Mouse (Mus musculus) lung, adult 2 months (tissue): ENCODE measurements at regions not wholly inside any gene's neighbourhood (a gene's known extent, or its start where the extent isn't known, plus 50 kb on each side); places are given as distances from the start of the nearest gene placed in this dataset.

Source experiments
- CTCF ChIP-seq: fragments of 200-500 bp; IDR thresholded peaks from 2 replicates; pipeline ENCODE4 v1.5.1; 2011; ENCODE audit warnings: mild to moderate bottlenecking, low read length, control low read depth; ENCODE audit not compliant: insufficient read depth
- POLR2A ChIP-seq: fragments of 200-500 bp; IDR thresholded peaks from 2 replicates; pipeline ENCODE4 v1.6.1; 2011; ENCODE audit warnings: low read depth, mild to moderate bottlenecking, control low read depth, low read length, borderline replicate concordance; ENCODE audit errors: extremely low read depth

DNA sequence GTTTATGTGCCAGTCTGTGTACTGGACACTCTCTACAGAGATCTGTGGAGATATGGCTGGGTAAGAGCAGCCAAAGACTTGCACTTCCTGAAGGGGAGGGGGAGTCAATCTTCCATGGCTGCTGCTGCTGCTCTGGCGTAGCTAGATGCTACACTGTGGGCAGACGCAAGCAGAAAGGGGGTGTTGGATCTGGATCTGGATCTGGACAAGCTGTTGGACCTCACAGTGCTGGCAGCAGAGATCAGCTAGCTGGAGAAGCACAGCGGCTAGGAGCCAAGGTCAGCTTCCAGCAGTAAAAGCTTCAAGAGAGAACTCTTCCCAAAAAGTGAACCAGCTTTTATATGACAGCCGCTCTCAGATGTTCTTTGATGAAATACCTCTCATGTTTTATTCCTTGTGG lies 285.5 kb upstream of the 4933412E24Rik start:
- TF ChIP-seq CTCF (no peak), POLR2A (no peak)
